Mouse (Mus musculus) embryonic facial prominence, embryonic 11.5 days (tissue): ENCODE measurements around the gene Atf7ip. TPM values are rescaled to one million over a fixed set of nuclear protein-coding genes. Genes with fewer than 3 reads are reported as not detected.

Experiments used
- ATAC-seq: fragments of 200-750 bp; cut with Nextera tagmentation; replicated peaks from 2 replicates; pipeline ENCODE4 v1.8.0; 2017; ENCODE audit warnings: low read depth; ENCODE audit not compliant: insufficient number of reproducible peaks, low FRiP score, low TSS enrichment
- DNase-seq: peaks from one replicate; pipeline ENCODE4 v3.0.0-alpha.2; 2015; ENCODE audit warnings: low spot score
- H3K27ac ChIP-seq: fragments of 300-500 bp; sonication (generic); replicated peaks from 2 replicates; pipeline ENCODE4 v1.5.1; 2014; ENCODE audit warnings: mild to moderate bottlenecking, low read depth, low read length, control low read depth
- H3K27me3 ChIP-seq: fragments of 300-500 bp; sonication (generic); 2 replicates; pipeline ENCODE4 v1.6.1; 2014; ENCODE audit warnings: mild to moderate bottlenecking, low read length, moderate library complexity, mixed read lengths; ENCODE audit not compliant: control insufficient read depth, insufficient read depth
- H3K36me3 ChIP-seq: fragments of 300-500 bp; sonication (generic); replicated peaks from 2 replicates; pipeline ENCODE4 v1.6.1; 2014; ENCODE audit warnings: low read depth, mild to moderate bottlenecking, low read length, moderate library complexity, mixed read lengths; ENCODE audit not compliant: control insufficient read depth, insufficient read depth
- H3K4me1 ChIP-seq: fragments of 300-500 bp; sonication (generic); 2 replicates; pipeline ENCODE4 v1.6.1; 2014; ENCODE audit warnings: low read length, mixed read lengths; ENCODE audit not compliant: control insufficient read depth, insufficient read depth
- H3K4me2 ChIP-seq: fragments of 300-500 bp; sonication (generic); 2 replicates; pipeline ENCODE4 v1.6.1; 2014; ENCODE audit warnings: low read depth, mild to moderate bottlenecking, control low read depth, low read length, moderate library complexity
- H3K4me3 ChIP-seq: fragments of 300-500 bp; sonication (generic); 2 replicates; pipeline ENCODE4 v1.5.1; 2014; ENCODE audit warnings: low read depth, low read length, control low read depth
- H3K9ac ChIP-seq: fragments of 300-500 bp; sonication (generic); replicated peaks from 2 replicates; pipeline ENCODE4 v1.6.1; 2014; ENCODE audit warnings: mild to moderate bottlenecking, control low read depth, low read length
- H3K9me3 ChIP-seq: fragments of 300-500 bp; sonication (generic); replicated peaks from 2 replicates; pipeline ENCODE4 v1.6.1; 2016; ENCODE audit warnings: mild to moderate bottlenecking, low read length, inconsistent platforms, mixed read lengths; ENCODE audit not compliant: control insufficient read depth
- WGBS: fragments of 180-500 bp; shearing (Covaris S2); extraction: QIAGEN DNeasy Blood & Tissue Kit; methylation state at CpG from one replicate; pipeline ENCODE4 v1.1.7; 2014; 5-methylcytosine and 5-hydroxymethylcytosine counted together
- polyA plus RNA-seq: library from polyadenylated mRNA; unstranded; fragments of >200 nt; fragmentation: Nextera tagmentation; extraction: Ambion mirVana; gene quantifications from 2 replicates; pipeline ENCODE4 v1.2.1, GENCODE M21; 2014

Atf7ip gene
- polyA plus RNA-seq, 1 experiment from 2014 or later, result 43.5 TPM

- DNase-seq, result no peak
- Histone ChIP-seq H3K9me3 (no peaks in the 10 kb centered on the region), H3K4me1 (no peaks in the 10 kb centered on the region), H3K27me3 (no peaks in the 10 kb centered on the region), H3K36me3 (no peaks in the 10 kb centered on the region), H3K27ac (no peak overlapping the region), H3K4me3 (no peak overlapping the region), H3K4me2 (no peak overlapping the region), H3K9ac (no peak overlapping the region)
- ATAC-seq, result no peak
- WGBS, result 53% methylated on average over 10 of the region's 10 CpGs
Measured at GRCm38 (mm10) chr6:136499292-136499977, 6.5 kb upstream of the Atf7ip start.

DNA sequence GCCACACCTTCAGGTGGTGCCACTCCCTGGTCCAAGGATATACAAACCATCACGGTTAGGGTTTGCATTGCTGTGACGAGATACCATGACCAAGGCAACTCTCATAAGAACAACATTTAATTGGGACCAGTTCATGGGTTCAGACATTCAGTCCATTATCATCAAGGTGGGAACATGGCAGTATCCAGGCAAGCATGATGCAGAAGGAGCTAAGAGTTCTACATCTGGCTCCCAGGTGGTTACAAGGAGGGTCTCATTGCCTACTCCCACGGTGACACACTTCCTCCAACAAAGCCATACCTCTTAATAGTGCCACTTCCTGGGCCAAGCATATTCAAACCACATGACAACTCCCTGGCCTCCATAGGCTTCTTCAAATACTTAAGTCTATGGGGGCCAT lies 2.7 kb downstream of the Atf7ip start:
- H3K27ac ChIP-seq, result no peak overlapping the region
- no peak overlapping the region for H3K9ac ChIP-seq
- H3K4me3 ChIP-seq, result no peak overlapping the region
- H3K4me1 ChIP-seq, result no peaks in the 10 kb centered on the region
- no peak for ATAC-seq
- 89% methylated on average over 3 of the region's 3 CpGs for WGBS
- no peak for DNase-seq
- no peaks in the 10 kb centered on the region for H3K36me3 ChIP-seq
- no peaks in the 10 kb centered on the region for H3K9me3 ChIP-seq
- no peaks in the 10 kb centered on the region for H3K27me3 ChIP-seq
- no peak overlapping the region for H3K4me2 ChIP-seq

DNA sequence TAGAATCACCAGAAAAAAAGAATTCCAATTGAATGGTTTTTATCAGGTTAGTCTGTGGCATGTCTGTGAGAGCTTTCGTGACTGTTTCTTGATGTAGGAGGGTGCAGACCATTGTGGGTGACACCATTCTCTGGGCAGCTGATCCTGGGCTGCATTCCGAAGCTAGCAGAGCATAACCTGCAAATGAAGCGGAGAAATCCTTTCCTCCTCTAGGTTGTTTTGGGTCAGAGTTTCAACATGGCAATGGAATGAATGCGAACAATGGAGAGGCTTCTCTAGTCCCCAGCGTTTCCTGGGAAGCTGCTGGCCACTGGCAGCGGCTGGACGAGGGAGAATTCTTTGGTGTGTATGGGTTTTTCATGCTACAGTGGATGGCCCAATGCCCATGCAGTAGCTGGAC lies 5.0 kb downstream of the Atf7ip start:
- DNase-seq (no peak), ATAC-seq (no peak)
- no peaks in the 10 kb centered on the region for H3K4me1 ChIP-seq
- no peaks in the 10 kb centered on the region for H3K36me3 ChIP-seq
- WGBS, result 50% methylated on average over 7 of the region's 7 CpGs
- H3K9me3 ChIP-seq, result no peaks in the 10 kb centered on the region
- H3K4me3 ChIP-seq, result no peak overlapping the region
- H3K27me3 ChIP-seq, result no peaks in the 10 kb centered on the region
- no peak overlapping the region for H3K9ac ChIP-seq
- no peak overlapping the region for H3K27ac ChIP-seq
- H3K4me2 ChIP-seq, result no peak overlapping the region

GRCm38 (mm10) chr6:136512351-136512750 lies 6.4 kb downstream of the Atf7ip start:
- WGBS, result 78% methylated on average over 3 of the region's 3 CpGs
- no peaks in the 10 kb centered on the region for H3K36me3 ChIP-seq
- H3K9me3 ChIP-seq, result no peaks in the 10 kb centered on the region
- H3K9ac ChIP-seq, result no peak overlapping the region
- H3K27me3 ChIP-seq, result no peaks in the 10 kb centered on the region
- ATAC-seq, result no peak
- no peak for DNase-seq
- no peak overlapping the region for H3K4me2 ChIP-seq
- no peak overlapping the region for H3K4me3 ChIP-seq
- no peaks in the 10 kb centered on the region for H3K4me1 ChIP-seq
- no peak overlapping the region for H3K27ac ChIP-seq

DNA sequence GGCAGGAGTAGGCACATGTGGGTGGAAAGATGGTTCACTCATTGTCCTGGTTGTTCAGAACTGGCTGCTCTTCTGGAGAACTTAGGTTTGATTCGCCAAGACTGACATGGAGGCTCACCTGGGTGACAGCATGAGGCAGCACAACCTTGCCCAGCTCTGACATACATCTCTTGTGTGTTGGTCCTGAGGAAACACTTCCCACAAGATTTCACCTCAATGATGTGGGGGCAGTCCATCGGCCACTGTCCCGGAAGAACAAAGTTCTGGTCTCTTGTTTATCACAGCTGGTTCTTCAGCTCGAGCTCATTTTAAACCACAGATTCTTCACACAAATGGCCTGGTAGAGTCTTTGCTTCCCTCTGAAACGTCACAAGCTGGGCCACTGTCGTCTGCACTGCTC lies 10.7 kb downstream of the Atf7ip start:
- Histone ChIP-seq H3K9me3 (no peaks in the 10 kb centered on the region), H3K36me3 (no peaks in the 10 kb centered on the region), H3K9ac (no peak overlapping the region), H3K27ac (no peak overlapping the region), H3K27me3 (no peaks in the 10 kb centered on the region), H3K4me3 (no peak overlapping the region), H3K4me1 (no peaks in the 10 kb centered on the region), H3K4me2 (no peak overlapping the region)
- 91% methylated on average over 6 of the region's 6 CpGs for WGBS
- ATAC-seq, result no peak
- DNase-seq, result no peak

GRCm38 (mm10) chr6:136517221-136517620 lies 11.3 kb downstream of the Atf7ip start:
- Histone ChIP-seq H3K36me3 (no peaks in the 10 kb centered on the region), H3K27me3 (no peaks in the 10 kb centered on the region), H3K4me2 (no peak overlapping the region), H3K4me3 (no peak overlapping the region), H3K9ac (no peak overlapping the region), H3K9me3 (no peaks in the 10 kb centered on the region), H3K27ac (no peak overlapping the region), H3K4me1 (no peaks in the 10 kb centered on the region)
- DNase-seq, result no peak
- ATAC-seq, result no peak

DNA sequence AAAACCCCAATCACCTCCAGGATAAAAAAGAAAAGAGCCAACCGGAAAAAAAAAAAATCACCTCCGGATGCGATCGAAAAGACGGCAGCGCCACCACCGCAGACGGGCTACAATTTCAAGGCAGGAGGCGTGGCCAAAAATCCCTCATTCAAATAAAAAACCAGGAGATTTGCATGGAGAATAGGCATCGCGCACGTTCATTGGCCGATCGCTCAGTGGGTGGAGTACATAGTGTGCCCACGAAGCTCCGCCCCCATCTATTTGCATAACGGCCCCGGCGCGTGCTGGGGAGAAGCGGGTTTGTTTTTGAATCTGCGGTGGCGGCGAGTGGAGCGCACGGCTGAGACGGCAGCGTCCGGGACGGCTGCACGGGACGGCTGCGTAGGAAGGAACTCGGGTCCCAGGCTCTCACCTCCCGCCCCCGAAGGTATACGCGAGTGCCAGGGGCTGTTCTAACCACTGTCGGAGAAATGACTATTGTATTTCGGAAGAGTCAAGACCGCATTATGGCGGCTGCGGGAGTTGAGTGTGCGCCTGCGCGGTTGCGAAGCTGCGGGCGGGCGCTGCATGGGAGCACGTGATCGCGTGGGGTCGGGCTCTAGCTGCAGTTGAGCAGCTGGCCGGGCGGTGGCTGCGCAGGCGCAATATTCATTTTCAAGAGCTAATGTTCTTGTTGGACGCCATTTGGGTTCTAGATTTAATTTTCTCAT lies 12.7 kb downstream of the Atf7ip start:
- DNase-seq (peak; percentile 97), ATAC-seq (peak; percentile 97)
- peak overlapping the region; percentile 85 for H3K27ac ChIP-seq
- under 1% methylated on average over 59 of the region's 59 CpGs for WGBS
- H3K27me3 ChIP-seq, result no peaks in the 10 kb centered on the region
- peak overlapping the region; percentile 71 for H3K9ac ChIP-seq
- H3K36me3 ChIP-seq, result peaks cover 2% of the 10 kb centered on the region; the same call in 1 of the 2 replicates
- H3K4me1 ChIP-seq, result no peaks in the 10 kb centered on the region
- H3K9me3 ChIP-seq, result no peaks in the 10 kb centered on the region
- H3K4me3 ChIP-seq, result peak overlapping the region; percentile 58
- H3K4me2 ChIP-seq, result peak overlapping the region; percentile 28

- no peaks in the 10 kb centered on the region for H3K9me3 ChIP-seq
- H3K4me2 ChIP-seq, result peak overlapping the region; percentile 28
- H3K27ac ChIP-seq, result peak overlapping the region; percentile 85
- DNase-seq, result peak; percentile 62
- no peaks in the 10 kb centered on the region for H3K27me3 ChIP-seq
- peak overlapping the region; percentile 71 for H3K9ac ChIP-seq
- peaks cover 2% of the 10 kb centered on the region; the same call in 1 of the 2 replicates for H3K36me3 ChIP-seq
- no peak for ATAC-seq
- 3% methylated on average over 17 of the region's 17 CpGs for whole genome bisulfite sequencing
- H3K4me3 ChIP-seq, result peak overlapping the region; percentile 58
- no peaks in the 10 kb centered on the region for H3K4me1 ChIP-seq
Measured at GRCm38 (mm10) chr6:136519254-136519653, 13.3 kb downstream of the Atf7ip start.
